Mouse (Mus musculus) bone marrow, adult 2 months (tissue): Measurements from ENCODE around the gene Zfp683.

Source experiments
- CTCF ChIP-seq: fragments of 200-500 bp; IDR thresholded peaks from 2 replicates; pipeline ENCODE4 v1.5.1; 2011; ENCODE audit warnings: low read length, control low read depth; ENCODE audit not compliant: control insufficient read depth, insufficient read depth
- POLR2A ChIP-seq: fragments of 200-500 bp; IDR thresholded peaks from 2 replicates; pipeline ENCODE4 v1.6.1; 2011; ENCODE audit warnings: low read depth, mild to moderate bottlenecking, control low read depth, low read length, borderline replicate concordance; ENCODE audit not compliant: control insufficient read depth

GRCm38 (mm10) chr4:134025802-134026201 is 27.8 kb upstream of the Zfp683 start:
- TF ChIP-seq CTCF = no peak
- no peak for TF ChIP-seq POLR2A
